Mouse (Mus musculus) gastrocnemius, postnatal 25 days (tissue): Measurements from ENCODE around the gene Zfp422. TPM values are rescaled to one million over a fixed set of nuclear protein-coding genes. Genes with fewer than 3 reads are reported as not detected.
"Not testable (repeated sequence)": the region's sequence is repeated elsewhere in the genome, so short reads cannot be mapped to it uniquely, and the experiment has no call there.

Source experiments
- DNase-seq: peaks from one replicate; pipeline ENCODE4 v3.0.0; 2022
- total RNA-seq, 2 experiments: library from RNA; stranded (reverse); gene quantifications; 1 replicate in 1 of 2; 2 replicates in 1 of 2; pipeline ENCODE4 v1.2.3; 2021

Gene Zfp422
- total RNA-seq, 2 experiments from 2014 or later: 7.9 to 8.4 TPM

GRCm38 (mm10) chr6:116650406-116650805 lies 21.6 kb upstream of the Zfp422 start, which contains the start of gene Depp1:
Gene Depp1, plus strand, starts transcription at chr6:116650609.
- peak; percentile 75 for DNase-seq

GRCm38 (mm10) chr6:116649811-116650210 lies 21.0 kb upstream of the Zfp422 start:
- no peak for DNase-seq

GRCm38 (mm10) chr6:116647763-116648162 lies 19.0 kb upstream of the Zfp422 start:
- DNase-seq: peak; percentile 86

- no peak for DNase-seq
Measured at GRCm38 (mm10) chr6:116644335-116644734, 15.5 kb upstream of the Zfp422 start.

GRCm38 (mm10) chr6:116643881-116644280 lies 15.1 kb upstream of the Zfp422 start:
- no peak for DNase-seq

GRCm38 (mm10) chr6:116642942-116643341 lies 14.1 kb upstream of the Zfp422 start:
- no peak for DNase-seq

- DNase-seq: no peak
Measured at GRCm38 (mm10) chr6:116639663-116640062, 10.9 kb upstream of the Zfp422 start.

- DNase-seq: no peak
Measured at GRCm38 (mm10) chr6:116638871-116639270, 10.1 kb upstream of the Zfp422 start.

- DNase-seq: peak; percentile 38
Measured at GRCm38 (mm10) chr6:116637496-116637895, 8.7 kb upstream of the Zfp422 start.

- DNase-seq: no peak
Measured at GRCm38 (mm10) chr6:116636581-116637235, 7.9 kb upstream of the Zfp422 start.

GRCm38 (mm10) chr6:116635251-116636180 lies 6.7 kb upstream of the Zfp422 start:
- peak; percentile 75 for DNase-seq

- no peak for DNase-seq
Measured at GRCm38 (mm10) chr6:116633741-116634695, 5.2 kb upstream of the Zfp422 start.

- DNase-seq: no peak
Measured at GRCm38 (mm10) chr6:116632129-116632528, 3.3 kb upstream of the Zfp422 start.

- DNase-seq: no peak
Measured at GRCm38 (mm10) chr6:116629766-116630165, 967 bp upstream of the Zfp422 start.

- DNase-seq: no peak
Measured at GRCm38 (mm10) chr6:116628095-116628494, 704 bp downstream of the Zfp422 start.

- DNase-seq: not testable (repeated sequence)
Measured at GRCm38 (mm10) chr6:116626417-116626816, 2.4 kb downstream of the Zfp422 start.

- no peak for DNase-seq
Measured at GRCm38 (mm10) chr6:116621318-116622023, 7.3 kb downstream of the Zfp422 start.

GRCm38 (mm10) chr6:116618073-116618472 lies 10.7 kb downstream of the Zfp422 start:
- DNase-seq: no peak

- no peak for DNase-seq
Measured at GRCm38 (mm10) chr6:116615719-116616118, 13.1 kb downstream of the Zfp422 start.

GRCm38 (mm10) chr6:116607230-116607629 lies 21.6 kb downstream of the Zfp422 start:
- no peak for DNase-seq

- not testable (repeated sequence) for DNase-seq
Measured at GRCm38 (mm10) chr6:116600969-116601368, 27.8 kb downstream of the Zfp422 start.
